Mouse (Mus musculus) heart, embryonic 11.5 days (tissue): ENCODE results near the gene Nkx2-5. TPM values are rescaled to one million over a fixed set of nuclear protein-coding genes. Genes with fewer than 3 reads are reported as not detected.

Source experiments
- ATAC-seq: fragments of 200-750 bp; cut with Nextera tagmentation; replicated peaks from 2 replicates; pipeline ENCODE4 v1.8.0; 2017; ENCODE audit warnings: moderate library complexity; ENCODE audit not compliant: insufficient number of reproducible peaks, low FRiP score, low TSS enrichment
- H3K27ac ChIP-seq: fragments of 300-500 bp; sonication (generic); 2 replicates; pipeline ENCODE4 v1.5.1; 2014; ENCODE audit warnings: mild to moderate bottlenecking, low read depth, low read length
- H3K27me3 ChIP-seq: fragments of 300-500 bp; sonication (generic); 2 replicates; pipeline ENCODE4 v1.6.1; 2014; ENCODE audit warnings: mild to moderate bottlenecking, low read length, mixed read lengths; ENCODE audit not compliant: control insufficient read depth, insufficient read depth
- H3K36me3 ChIP-seq: fragments of 300-500 bp; sonication (generic); 2 replicates; pipeline ENCODE4 v1.6.1; 2014; ENCODE audit warnings: mild to moderate bottlenecking, low read length, moderate library complexity, mixed read lengths; ENCODE audit not compliant: control insufficient read depth, insufficient read depth
- H3K4me1 ChIP-seq: fragments of 300-500 bp; sonication (generic); 2 replicates; pipeline ENCODE4 v1.6.1; 2014; ENCODE audit warnings: low read length; ENCODE audit not compliant: control insufficient read depth, insufficient read depth
- H3K4me2 ChIP-seq: fragments of 300-500 bp; sonication (generic); 2 replicates; pipeline ENCODE4 v1.6.1; 2014; ENCODE audit warnings: mild to moderate bottlenecking, moderate library complexity
- H3K4me3 ChIP-seq: fragments of 300-500 bp; sonication (generic); 2 replicates; pipeline ENCODE4 v1.5.1; 2014; ENCODE audit warnings: low read depth, low read length
- H3K9ac ChIP-seq: fragments of 300-500 bp; sonication (generic); 2 replicates; pipeline ENCODE4 v1.6.1; 2014; ENCODE audit warnings: mild to moderate bottlenecking, low read depth, low read length, moderate library complexity
- H3K9me3 ChIP-seq: fragments of 300-500 bp; sonication (generic); replicated peaks from 2 replicates; pipeline ENCODE4 v1.6.1; 2016; ENCODE audit warnings: low read length; ENCODE audit not compliant: control insufficient read depth
- WGBS: fragments of 180-500 bp; shearing (Covaris S2); extraction: QIAGEN DNeasy Blood & Tissue Kit; methylation state at CpG from one replicate; pipeline ENCODE4 v1.1.7; 2014; ENCODE audit not compliant: insufficient replicate concordance; 5-methylcytosine and 5-hydroxymethylcytosine counted together
- polyA plus RNA-seq: library from polyadenylated mRNA; unstranded; fragments of >200 nt; fragmentation: Nextera tagmentation; extraction: Ambion mirVana; gene quantifications from 2 replicates; pipeline ENCODE4 v1.2.1, GENCODE M21; 2014

The Nkx2-5 gene
- polyA plus RNA-seq, 1 experiment from 2014 or later = 157 TPM

GRCm38 (mm10) chr17:26861793-26862192, 17.0 kb upstream of the Nkx2-5 start:
- H3K9ac ChIP-seq = peak overlapping the region; percentile 46
- 52% methylated on average over 4 of the region's 4 CpGs for whole genome bisulfite sequencing
- H3K27me3 ChIP-seq = peaks cover 3% of the 10 kb centered on the region; the same call in 1 of the 2 replicates
- H3K9me3 ChIP-seq = no peaks in the 10 kb centered on the region; the same call in 1 of the 2 replicates
- H3K4me1 ChIP-seq = peaks cover 33% of the 10 kb centered on the region
- H3K4me2 ChIP-seq = peak overlapping the region; percentile 27
- H3K4me3 ChIP-seq = no peak overlapping the region
- no peak for ATAC-seq
- H3K27ac ChIP-seq = peak overlapping the region; percentile 25
- no peaks in the 10 kb centered on the region for H3K36me3 ChIP-seq

GRCm38 (mm10) chr17:26861383-26861782, 16.6 kb upstream of the Nkx2-5 start:
- H3K4me3 ChIP-seq = no peak overlapping the region
- H3K9me3 ChIP-seq = no peaks in the 10 kb centered on the region; the same call in 1 of the 2 replicates
- peak overlapping the region; percentile 27 for H3K4me2 ChIP-seq
- peak overlapping the region; percentile 25 for H3K27ac ChIP-seq
- H3K4me1 ChIP-seq = peaks cover 36% of the 10 kb centered on the region
- WGBS = 10% methylated on average over 6 of the region's 6 CpGs
- peaks cover 5% of the 10 kb centered on the region; the same call in 1 of the 2 replicates for H3K27me3 ChIP-seq
- H3K9ac ChIP-seq = no peak overlapping the region; the same call in 1 of the 2 replicates
- no peak for ATAC-seq
- no peaks in the 10 kb centered on the region for H3K36me3 ChIP-seq

GRCm38 (mm10) chr17:26860906-26861305, 16.1 kb upstream of the Nkx2-5 start:
- Histone ChIP-seq H3K36me3 (no peaks in the 10 kb centered on the region), H3K9ac (no peak overlapping the region), H3K4me1 (peaks cover 36% of the 10 kb centered on the region), H3K9me3 (no peaks in the 10 kb centered on the region; the same call in 1 of the 2 replicates), H3K27ac (peak overlapping the region; percentile 25), H3K4me2 (no peak overlapping the region), H3K27me3 (peaks cover 5% of the 10 kb centered on the region; the same call in 1 of the 2 replicates), H3K4me3 (no peak overlapping the region)
- no peak for ATAC-seq
- WGBS = 27% methylated on average over 4 of the region's 4 CpGs

- Histone ChIP-seq H3K27me3 (peaks cover 19% of the 10 kb centered on the region), H3K4me3 (peak overlapping the region; percentile 59), H3K27ac (peak overlapping the region; percentile 99), H3K9me3 (no peaks in the 10 kb centered on the region), H3K4me2 (peak overlapping the region; percentile 68), H3K36me3 (no peaks in the 10 kb centered on the region), H3K9ac (peak overlapping the region; percentile 93), H3K4me1 (peaks cover 9% of the 10 kb centered on the region)
- ATAC-seq = no peak
- WGBS = 7% methylated on average over 4 of the region's 4 CpGs
These were observed 7.5 kb upstream of the Nkx2-5 start for GRCm38 (mm10) chr17:26852262-26852661.

GRCm38 (mm10) chr17:26851136-26851460, 6.3 kb upstream of the Nkx2-5 start:
- Histone ChIP-seq H3K27ac (peak overlapping the region; percentile 99), H3K4me2 (peak overlapping the region; percentile 68), H3K36me3 (no peaks in the 10 kb centered on the region), H3K4me3 (peak overlapping the region; percentile 59), H3K27me3 (peaks cover 17% of the 10 kb centered on the region), H3K9ac (peak overlapping the region; percentile 93), H3K9me3 (no peaks in the 10 kb centered on the region), H3K4me1 (peaks cover 6% of the 10 kb centered on the region; the same call in 1 of the 2 replicates)
- ATAC-seq = no peak
- WGBS = 3% methylated on average over 8 of the region's 8 CpGs

GRCm38 (mm10) chr17:26850358-26851135, 5.7 kb upstream of the Nkx2-5 start:
- under 1% methylated on average over 47 of the region's 48 CpGs for WGBS
- H3K4me2 ChIP-seq = peak overlapping the region; percentile 68
- peak; percentile 77 for ATAC-seq
- peaks cover 22% of the 10 kb centered on the region for H3K27me3 ChIP-seq
- no peaks in the 10 kb centered on the region for H3K36me3 ChIP-seq
- peak overlapping the region; percentile 93 for H3K9ac ChIP-seq
- peaks cover 4% of the 10 kb centered on the region; the same call in 1 of the 2 replicates for H3K4me1 ChIP-seq
- H3K4me3 ChIP-seq = peak overlapping the region; percentile 59
- peak overlapping the region; percentile 99 for H3K27ac ChIP-seq
- H3K9me3 ChIP-seq = no peaks in the 10 kb centered on the region

GRCm38 (mm10) chr17:26849746-26850357, 5.0 kb upstream of the Nkx2-5 start:
- Histone ChIP-seq H3K27me3 (peaks cover 26% of the 10 kb centered on the region), H3K4me3 (peak overlapping the region; percentile 59), H3K27ac (peak overlapping the region; percentile 99), H3K9ac (peak overlapping the region; percentile 93), H3K36me3 (no peaks in the 10 kb centered on the region), H3K9me3 (no peaks in the 10 kb centered on the region), H3K4me1 (peaks cover 4% of the 10 kb centered on the region; the same call in 1 of the 2 replicates), H3K4me2 (peak overlapping the region; percentile 68)
- no peak for ATAC-seq
- under 1% methylated on average over 44 of the region's 44 CpGs for WGBS

- ATAC-seq = no peak
- 3% methylated on average over 19 of the region's 19 CpGs for WGBS
- H3K9me3 ChIP-seq = no peaks in the 10 kb centered on the region
- peak overlapping the region; percentile 68 for H3K4me2 ChIP-seq
- peaks cover 30% of the 10 kb centered on the region for H3K27me3 ChIP-seq
- peak overlapping the region; percentile 93 for H3K9ac ChIP-seq
- H3K4me3 ChIP-seq = peak overlapping the region; percentile 59
- peak overlapping the region; percentile 99 for H3K27ac ChIP-seq
- no peaks in the 10 kb centered on the region for H3K36me3 ChIP-seq
- H3K4me1 ChIP-seq = peaks cover 4% of the 10 kb centered on the region; the same call in 1 of the 2 replicates
These were observed 4.4 kb upstream of the Nkx2-5 start for GRCm38 (mm10) chr17:26849106-26849745.
